Mouse (Mus musculus) right cerebral cortex, postnatal 25 days (tissue): ENCODE measurements around the gene Eif3a.

ENCODE experiments used
- DNase-seq: peaks from one replicate; pipeline ENCODE4 v3.0.0; 2022

Eif3a gene

DNA sequence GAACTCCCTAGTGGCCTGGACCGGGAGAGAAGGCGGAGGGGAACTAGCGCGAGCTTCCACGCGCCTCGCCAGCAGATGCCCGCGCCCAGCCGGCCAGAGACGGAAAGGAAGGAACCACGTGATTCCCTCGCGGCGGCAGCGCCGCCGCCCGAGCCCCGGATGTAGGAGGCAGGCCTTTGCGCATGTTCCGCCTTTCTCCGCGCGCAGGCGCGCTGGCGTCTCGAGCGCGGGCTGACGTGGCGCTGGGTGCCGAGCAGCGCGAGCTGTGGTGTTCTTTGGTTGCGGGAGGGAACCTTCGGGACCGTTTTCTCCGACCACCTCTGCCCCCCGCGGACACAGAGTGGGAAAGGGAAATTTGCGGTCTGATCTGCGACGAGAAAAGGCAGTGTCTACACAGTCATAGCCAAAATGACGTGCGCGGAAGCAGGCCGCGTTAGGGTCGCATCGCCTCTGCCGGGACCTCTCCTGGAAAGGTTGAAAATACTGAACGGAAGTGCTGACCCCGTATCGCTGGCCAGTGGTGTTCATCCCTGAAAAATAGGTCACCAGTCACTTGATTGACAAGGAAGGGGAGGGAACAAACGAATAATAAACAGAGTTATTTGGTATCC, at the start of gene Eif3a:
Gene Eif3a, minus strand, starts transcription at position 108 of the 611 bp plus-strand sequence.
- peak; percentile 95 for DNase-seq

DNA sequence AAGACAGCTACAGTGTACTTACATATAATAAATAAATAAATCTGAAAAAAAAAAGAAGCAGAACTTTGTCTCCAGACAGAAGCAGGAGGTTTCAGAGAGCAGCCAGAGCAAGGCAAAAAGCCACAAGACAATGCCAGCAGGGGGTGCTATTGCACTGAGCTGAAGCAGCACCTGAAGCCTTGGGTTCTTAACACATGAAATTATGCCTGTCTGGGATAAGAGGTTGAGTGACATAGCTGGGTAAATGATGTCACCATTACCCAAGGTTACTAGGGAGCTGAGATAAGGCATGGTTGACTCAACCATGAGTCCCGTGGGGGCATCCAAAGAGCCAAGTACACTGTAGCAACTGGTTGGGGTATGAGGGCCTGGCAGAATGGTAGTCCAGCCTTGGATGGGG, 47.3 kb upstream of the Eif3a start:
- DNase-seq: peak; percentile 18

DNA sequence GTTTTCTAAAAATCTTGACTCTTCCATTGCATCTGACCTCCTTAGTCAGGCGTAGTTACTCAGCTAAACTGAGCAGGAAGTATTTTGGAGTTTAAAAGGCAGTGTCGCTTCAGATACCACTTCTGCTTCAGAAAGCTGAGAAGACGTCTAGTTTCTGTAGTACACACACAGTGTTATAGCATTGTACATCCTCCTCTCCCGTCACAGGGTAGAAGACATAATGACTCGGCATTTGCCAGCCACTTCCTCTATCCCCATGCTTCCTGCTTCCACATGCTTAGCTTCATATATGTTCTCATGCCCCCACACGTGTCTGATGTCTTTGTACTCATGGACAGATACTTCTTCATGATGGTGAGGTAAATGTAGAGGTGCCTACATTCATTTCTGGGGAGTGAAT, 28.2 kb upstream of the Eif3a start:
- no peak for DNase-seq

DNA sequence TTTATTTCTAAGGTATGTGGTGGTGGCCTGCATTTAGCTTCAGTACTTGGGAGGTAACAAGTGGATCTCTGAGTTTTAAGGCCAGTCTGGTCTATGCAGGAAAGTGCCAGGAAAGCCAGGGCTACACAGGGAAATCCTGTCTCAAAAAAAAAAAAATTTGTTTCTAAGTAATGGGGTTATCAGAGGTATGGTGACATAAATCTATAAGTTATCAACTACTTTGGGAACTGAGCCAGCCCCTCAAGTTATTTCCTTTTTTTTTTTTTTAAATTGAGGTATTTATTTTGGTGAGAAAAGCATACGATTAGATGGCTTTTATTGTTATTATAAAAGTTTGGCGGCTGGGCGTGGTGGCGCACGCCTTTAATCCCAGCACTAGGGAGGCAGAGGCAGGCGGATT, 22.7 kb upstream of the Eif3a start:
- no peak for DNase-seq

DNA sequence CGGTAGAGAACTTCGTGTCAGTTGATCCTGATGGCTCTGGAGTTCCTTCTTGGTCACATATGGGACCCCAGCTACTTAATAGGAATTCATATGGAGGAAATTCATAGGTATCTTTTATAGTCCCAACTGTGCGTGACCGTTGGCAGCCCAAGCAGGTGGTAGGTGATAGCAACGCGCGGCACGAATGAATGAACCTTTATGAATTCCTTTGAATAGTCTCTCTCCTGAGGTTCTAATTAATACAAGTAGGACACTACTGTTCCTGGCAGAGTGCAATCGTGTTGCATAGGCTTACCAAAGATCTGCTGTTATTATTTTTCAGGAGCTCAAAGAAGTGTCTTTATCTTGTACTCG, 21.6 kb upstream of the Eif3a start:
- no peak for DNase-seq

DNA sequence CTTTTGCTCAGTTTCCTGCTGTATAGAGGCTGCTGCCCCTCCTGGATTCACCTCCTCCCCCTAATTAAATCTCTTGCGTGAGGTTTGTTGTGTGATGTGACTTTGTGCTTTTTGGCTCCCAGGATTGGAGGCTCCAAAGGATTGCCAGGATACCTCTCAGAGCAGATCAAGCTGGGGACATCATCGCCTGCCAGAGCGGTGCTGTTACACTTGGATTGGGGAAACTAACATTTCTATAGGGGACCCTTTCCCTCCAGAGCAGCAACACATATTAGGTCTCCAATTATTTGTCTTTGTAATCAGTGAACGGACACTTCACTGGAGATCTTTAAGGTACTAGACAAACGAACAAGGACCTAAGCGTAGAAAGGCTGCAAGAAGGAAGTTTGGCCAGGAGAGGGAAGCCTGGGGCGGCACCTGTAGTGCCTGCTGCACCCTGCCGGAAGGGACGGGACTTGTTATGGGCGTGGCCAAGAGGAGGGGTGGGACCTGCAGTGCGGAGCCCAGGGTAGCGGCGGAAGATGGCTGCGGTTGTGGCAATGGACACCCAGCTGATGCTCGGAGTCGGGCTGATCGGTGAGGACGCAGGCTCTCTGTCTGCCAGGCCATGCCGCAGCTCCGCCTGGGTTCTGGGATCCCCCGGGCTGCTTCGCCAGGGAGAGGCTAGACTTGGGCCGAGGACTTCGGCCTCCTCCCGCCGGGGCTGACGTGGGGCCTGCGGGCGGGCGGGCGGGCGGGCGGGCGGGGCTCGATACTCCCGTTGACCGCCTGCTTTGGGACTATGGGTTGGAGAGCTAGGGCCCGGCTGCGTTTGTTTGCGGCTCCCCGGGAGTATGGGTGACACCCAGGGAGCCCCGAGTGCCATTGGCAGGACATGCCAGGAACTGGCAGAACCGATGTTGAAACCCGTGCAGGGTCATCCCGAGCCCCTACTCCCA, 20.9 kb upstream of the Eif3a start, which contains the start of gene Fam45a:
Gene Fam45a, plus strand, starts transcription at position 488 of the 938 bp plus-strand sequence.
- DNase-seq: peak; percentile 90

DNA sequence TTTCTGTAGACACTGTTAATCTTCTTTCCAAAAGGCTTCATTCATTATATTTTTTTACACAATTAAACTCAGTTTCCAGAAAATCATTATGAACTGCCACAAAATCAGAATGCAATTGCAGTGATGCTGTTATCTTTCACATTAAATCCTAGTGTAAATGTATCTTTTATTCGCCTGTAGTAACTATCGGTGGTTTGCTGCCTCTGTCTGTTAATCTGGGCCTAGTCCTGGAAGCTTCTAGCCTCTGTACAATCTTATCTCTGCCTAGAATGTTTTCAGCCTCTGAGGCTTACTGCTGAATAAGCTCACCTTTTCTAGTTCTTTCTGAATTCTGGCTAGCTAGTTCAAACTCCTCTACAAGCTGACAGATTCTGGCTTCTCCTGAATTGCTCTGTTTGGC, 19.5 kb upstream of the Eif3a start:
- DNase-seq: no peak

DNA sequence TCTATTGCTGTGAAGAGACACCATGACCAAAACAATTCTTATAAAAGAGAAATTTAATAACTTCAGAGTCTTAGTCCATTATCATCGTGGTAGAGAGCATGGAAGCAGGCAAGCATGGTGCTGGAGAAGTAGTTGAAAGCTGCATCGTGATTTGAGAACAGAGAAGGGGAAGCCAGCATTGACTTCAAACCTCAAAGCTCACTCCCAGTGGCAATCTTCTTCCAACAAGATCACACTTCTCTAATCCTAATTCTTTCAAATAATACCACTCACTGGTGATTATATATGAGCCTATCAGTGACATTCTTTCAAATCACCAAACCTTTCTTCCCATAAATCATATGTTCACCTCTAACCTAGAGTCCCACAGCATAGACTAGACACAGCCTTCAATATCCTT, 14.4 kb upstream of the Eif3a start:
- DNase-seq: no peak

DNA sequence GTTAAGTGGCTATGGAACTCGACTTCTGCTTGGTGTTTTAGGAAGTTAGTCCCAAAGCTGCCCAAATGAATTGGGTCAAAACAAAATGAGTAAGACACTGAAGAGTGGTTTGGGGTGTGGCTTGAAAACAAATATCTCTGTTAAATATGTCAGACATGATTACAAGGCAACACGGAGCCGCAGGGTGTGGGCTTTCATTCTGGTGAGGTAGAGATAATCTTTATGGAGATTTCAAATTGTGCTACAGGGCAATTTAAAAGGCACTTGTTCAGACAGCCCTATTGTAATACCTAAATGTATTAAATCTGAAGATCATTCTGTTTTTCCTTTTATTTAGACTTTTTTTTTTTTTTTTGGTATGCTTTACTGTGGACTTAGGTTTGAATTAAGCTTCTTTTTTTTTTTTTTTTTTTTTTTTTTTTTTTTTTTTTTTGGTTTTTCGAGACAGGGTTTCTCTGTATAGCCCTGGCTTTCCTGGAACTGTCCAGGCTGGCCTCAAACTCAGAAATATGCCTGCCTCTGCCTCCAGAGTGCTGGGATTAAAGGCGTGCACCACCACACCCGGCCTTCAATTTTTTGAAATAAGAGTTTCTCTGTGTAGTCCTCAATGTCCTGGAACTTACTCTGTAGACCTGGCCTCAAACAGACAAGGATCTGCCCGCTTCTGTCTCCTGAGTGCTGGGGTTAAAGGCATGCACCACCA, 9.6 kb upstream of the Eif3a start:
- no peak for DNase-seq

DNA sequence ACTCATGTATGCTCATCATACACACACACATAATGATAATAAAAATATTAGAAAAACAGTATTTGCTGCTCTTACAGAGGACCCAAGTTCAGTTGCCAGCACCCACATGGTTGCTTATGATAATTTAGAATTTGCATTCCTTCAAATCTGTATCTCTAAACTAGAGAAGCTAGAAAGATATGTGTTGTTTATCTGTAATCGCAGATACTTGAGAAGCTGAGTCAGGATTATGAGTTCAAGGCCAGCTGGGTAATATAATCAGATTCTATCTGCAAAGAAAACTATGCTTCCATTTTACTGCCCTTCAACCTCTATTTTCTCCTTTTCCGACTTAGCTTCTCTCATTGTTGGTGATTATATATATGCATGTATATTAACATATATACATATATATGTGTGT, 7.0 kb upstream of the Eif3a start:
- DNase-seq: no peak

DNA sequence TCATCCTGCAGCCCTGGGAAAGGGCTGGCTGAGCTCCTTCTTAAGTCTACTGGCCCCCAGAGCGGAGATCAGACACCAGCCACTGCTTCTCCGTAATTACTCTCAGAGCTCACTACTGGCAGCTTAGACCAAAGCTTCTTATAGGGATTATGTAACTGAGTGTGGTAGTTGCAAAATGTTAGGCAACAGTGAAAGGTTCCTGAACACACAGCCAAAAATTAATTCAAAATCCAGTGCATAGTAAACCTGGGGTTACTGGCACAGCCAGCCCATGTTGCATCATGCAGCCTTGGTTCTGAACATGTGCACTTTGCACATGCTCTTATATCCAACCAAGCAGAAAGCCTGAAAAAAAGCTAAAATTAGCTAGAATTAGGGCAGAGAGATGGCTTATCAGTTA, 4.8 kb upstream of the Eif3a start:
- DNase-seq: no peak

DNA sequence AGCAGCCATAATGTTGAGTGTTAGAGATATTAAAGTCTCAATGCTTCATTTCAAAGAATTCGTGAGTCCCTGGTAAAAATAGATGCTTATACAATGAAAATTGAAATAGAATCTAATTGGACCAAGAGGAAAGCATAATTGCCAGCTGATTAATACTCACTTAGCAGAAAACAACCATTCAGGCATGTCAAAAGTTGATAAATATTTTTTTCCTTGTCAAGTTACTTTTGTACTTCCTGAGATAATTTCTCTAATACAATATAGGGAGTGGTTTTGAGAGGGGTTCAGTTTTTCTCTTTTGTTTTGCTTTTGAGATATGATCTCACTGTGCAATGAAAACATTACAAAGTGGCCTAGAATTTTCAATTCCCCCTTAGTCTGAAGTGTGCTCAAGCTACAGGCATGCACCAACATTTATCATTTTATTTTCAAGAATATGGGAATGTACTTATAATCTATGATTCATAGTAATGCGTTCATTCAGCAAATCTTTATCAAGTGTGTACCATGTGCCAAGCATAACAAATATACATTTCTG, 2.8 kb upstream of the Eif3a start:
- DNase-seq: no peak

DNA sequence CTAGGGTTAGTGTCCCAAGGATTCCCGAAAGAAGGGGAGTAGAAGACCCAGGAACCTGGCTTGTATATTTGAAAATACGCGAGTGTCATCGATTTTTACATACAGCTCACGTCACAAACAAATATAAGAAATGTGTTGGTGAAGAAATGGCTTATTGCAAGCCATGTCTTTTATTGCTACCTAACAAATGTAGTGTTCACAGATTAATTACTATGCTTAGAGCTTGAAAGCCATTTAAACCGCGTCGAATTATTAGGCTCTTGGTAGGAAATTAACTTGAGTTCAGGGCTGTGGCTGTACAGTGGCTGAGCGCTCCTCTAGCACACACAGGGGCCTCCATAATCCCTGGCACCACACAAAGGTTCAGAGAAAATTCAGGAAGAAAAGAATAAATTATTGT, 706 bp upstream of the Eif3a start:
- DNase-seq: no peak

DNA sequence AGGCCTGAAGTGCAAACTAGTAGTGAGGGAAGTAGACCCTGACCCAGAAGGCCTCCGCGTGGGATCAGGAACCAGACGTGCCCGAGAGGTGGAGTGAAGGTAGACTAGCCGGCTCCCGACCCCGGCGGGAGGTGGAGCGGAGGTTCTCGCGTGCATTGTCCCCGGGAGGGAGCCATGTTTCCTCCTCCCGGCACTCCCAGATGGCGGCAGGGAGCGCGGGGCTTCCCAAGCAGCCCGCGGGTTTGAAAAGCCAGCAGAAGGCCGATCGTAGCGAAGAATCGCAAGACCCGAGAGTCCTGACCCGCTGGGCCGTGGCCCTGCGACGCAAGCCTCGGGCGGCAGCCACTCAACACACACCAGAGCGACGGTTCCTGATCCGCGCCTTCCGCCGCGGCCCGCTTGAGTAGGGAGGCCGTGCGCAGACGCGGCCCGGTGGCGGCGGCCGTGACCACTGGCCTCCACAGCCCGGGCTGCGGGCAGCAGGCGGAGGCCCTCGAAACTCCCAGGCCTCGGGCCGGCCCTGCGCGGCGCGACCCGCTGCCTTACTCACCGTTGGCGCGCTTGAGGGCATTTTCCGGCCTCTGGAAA, 445 bp downstream of the Eif3a start:
- DNase-seq: no peak

DNA sequence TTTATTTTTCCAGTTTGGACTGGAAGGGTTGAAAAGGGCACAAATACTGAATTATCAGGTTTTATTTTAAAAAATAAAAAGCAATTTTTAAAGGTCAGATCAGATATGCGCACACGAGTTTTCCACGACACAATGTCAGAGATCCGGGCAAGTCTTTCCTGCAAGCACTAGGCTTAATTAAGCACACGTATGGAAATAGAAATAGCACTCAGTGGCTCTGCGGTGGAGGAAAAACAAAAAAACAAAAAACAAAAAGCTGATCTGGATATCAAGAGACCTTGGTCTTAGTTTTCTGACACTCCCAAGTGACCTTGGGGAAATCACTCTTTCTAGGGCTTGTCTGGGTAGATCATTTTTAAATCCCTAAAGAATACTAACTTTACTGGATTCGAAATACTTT, 1.0 kb downstream of the Eif3a start:
- DNase-seq: no peak

DNA sequence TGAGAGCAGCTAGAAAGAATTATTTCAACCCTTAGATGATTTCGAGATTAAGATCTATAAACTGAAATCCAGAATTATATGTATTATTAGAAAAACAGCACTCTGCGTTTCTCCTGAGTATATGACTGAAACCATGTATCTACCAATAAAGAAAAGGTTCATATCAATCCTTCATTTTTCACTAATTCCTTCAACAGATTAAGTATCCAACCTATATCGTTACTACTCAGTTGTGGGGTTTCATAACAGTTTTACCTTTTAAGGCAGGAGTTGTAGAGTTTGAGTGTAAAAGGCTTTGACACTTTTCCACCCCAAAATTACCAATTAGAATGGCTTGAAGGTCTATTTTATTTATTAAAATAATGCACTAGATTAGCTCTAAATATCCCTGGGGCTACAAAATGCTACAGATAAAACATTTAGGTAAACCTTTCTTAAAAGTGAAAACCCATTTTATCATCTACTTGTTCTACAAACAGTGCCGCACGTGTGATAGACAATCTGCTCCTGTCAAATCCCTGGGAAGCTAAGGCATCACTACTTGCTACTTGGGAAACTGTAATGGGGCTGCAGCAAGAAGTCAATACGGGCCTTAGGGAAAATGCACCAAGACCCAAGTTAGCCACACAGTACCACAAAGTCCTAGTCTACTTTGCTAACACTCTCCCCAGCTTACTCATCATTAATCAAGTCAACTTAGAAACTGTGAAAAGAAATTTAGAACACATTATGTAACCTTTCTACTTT, 2.1 kb downstream of the Eif3a start:
- no peak for DNase-seq

DNA sequence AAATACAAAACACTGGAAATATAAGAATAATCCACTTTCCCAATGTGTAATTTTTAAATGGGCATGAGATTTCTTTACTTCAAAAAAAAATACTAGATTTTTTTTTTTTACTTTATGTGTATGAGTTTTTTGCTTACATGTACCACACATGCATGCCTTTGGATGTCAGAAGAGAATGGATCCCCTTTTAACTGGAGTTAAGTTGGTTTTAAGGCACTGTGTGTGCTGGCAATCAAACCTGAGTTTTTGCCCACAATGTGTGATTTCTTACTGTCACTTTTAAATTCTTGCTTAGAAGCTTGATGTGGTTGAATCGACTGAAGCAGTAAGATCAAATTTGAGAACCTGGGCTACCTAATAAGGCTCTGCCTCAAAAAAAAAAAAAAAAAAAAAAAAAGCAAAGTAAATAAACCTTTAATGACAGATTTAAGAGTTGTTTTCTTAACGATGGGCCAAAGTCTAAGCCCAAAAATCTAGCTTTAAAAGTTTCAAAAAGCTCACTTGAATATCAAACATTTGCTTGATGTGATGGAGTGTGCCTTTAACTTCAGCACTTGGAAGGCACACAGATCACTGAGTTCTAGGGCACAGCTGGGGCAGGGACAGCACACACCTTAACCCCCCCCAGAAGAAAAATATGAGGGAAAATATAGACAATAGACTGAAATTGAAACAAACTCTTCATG, 2.9 kb downstream of the Eif3a start:
- no peak for DNase-seq

DNA sequence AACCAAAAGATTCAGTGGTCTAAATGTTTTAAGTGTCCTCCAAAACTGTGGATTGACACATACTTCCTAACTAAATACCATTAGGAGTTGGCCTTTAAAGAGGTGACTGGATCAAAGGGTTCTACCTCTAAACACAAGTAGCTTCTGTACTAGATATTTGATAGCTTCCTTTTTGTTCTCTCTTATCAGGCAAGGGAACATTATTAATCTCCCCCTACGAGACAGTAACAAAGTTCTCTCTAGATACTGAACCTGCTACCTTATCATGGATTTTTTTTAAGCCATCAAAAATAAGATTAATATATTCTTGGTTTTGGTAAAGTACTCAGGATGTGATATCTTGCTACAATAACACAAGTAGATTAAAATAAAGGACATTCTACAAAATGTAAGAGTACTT, 5.7 kb downstream of the Eif3a start:
- no peak for DNase-seq

DNA sequence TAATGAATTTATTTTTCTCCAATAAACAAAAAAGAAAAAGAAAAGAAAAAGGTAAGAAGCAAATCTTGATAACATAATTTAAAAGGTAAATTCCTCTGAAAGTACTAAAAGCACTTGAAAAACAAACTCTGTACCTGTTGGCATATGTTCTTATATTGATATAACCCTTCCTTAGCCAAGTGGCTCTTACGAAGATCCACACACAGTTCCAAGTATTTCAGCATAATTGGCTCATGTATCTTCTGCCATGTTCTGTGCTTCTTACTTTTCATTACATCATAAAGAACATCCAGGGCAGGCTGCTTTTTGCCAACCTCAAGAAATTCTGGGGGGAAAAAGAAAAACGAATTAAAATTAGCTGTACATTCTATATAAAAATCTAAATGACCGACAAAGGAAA, 8.4 kb downstream of the Eif3a start:
- no peak for DNase-seq

DNA sequence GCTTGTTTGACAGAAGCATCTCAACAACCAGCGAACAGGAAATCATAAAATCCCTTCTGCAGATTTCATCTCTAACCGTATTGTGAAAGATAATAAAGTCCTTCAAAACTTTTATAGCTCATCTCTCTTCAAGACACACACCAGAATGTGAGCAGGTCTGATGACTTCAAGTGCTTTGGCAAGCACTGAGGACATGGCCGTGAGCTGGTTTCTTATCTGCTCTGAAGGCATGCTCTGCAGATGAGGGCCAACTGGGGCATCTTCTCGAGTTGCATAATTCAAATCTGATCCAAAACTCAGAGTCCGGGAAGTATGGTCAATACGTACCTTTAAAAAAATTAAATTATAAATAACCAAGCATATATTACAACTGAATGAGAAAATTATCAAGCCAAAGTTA, 17.1 kb downstream of the Eif3a start:
- DNase-seq: no peak

DNA sequence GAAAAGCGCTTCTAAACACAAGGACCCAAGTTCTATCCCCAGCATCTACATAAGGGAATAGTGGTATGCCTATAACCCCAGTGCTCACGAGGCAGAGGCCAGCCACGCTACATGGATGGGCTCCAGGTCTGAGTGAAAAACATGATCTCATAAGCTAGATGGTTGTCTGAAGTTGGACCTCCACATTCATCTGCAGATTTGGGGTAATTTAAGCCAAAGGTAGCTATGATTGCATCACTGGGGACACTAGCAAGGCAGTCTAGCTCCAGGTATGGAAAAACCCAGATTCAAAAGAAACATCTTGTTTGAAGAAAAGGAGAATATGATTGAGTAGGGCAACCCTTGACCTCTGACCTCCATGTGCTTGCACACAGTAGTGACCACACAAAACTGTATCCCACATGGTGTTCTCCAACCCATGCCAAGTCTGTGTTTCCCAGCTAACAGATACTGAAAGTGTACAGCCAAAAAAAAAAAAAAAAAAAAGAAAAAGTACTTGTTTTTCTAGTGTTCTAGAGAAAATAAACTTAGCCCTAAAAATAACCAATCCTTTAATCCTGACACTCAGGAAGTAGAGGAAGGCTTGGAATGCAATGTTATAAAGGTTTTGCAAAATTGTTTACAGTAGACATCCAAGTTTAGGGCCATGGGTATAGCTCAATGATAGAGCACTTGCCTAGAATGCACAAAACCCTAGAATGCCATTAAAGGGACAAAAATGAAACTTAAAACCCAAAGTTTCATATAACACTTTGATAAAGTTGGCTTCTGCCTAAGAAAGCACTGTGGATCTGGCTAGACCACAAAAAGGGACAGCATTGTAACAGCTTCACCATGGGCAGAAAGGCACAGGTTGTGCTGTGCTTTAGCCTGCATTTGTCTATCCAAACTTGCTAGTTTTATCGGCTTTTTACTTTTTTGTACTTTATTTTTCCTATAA, 31.3 kb downstream of the Eif3a start:
- DNase-seq: no peak
